Mouse (Mus musculus) hindbrain, postnatal 0 days (tissue): ENCODE data around the gene Ankar. TPM values are rescaled to one million over a fixed set of nuclear protein-coding genes. Genes with fewer than 3 reads are reported as not detected.

Source experiments
- ATAC-seq: fragments of 200-750 bp; cut with Nextera tagmentation; 2 replicates; pipeline ENCODE4 v1.8.0; 2017; ENCODE audit warnings: mild to moderate bottlenecking, moderate TSS enrichment, moderate library complexity
- DNase-seq: peaks from one replicate; pipeline ENCODE4 v3.0.0-alpha.2; 2015; ENCODE audit warnings: low spot score
- H3K27ac ChIP-seq: fragments of 300-500 bp; sonication (generic); 2 replicates; pipeline ENCODE4 v1.5.1; 2014; ENCODE audit warnings: mild to moderate bottlenecking
- H3K27me3 ChIP-seq: fragments of 300-500 bp; sonication (generic); 2 replicates; pipeline ENCODE4 v1.6.1; 2014; ENCODE audit warnings: low read length, mixed read lengths; ENCODE audit not compliant: insufficient read depth
- H3K36me3 ChIP-seq: fragments of 300-500 bp; sonication (generic); 2 replicates; pipeline ENCODE4 v1.6.1; 2014; ENCODE audit warnings: low read length, mixed read lengths; ENCODE audit not compliant: insufficient read depth
- H3K4me1 ChIP-seq: fragments of 300-500 bp; sonication (generic); 2 replicates; pipeline ENCODE4 v1.6.1; 2014; ENCODE audit warnings: antibody characterized with exemption, low read length, mixed read lengths; ENCODE audit not compliant: insufficient read depth
- H3K4me2 ChIP-seq: fragments of 300-500 bp; sonication (generic); 2 replicates; pipeline ENCODE4 v1.6.1; 2014; ENCODE audit warnings: low read depth, mild to moderate bottlenecking, low read length, moderate library complexity, mixed read lengths
- H3K4me3 ChIP-seq: fragments of 300-500 bp; sonication (generic); 2 replicates; pipeline ENCODE4 v1.5.1; 2014; ENCODE audit warnings: low read length
- H3K9ac ChIP-seq: fragments of 300-500 bp; sonication (generic); replicated peaks from 2 replicates; pipeline ENCODE4 v1.6.1; 2014; ENCODE audit warnings: mild to moderate bottlenecking, low read length, moderate library complexity, mixed read lengths
- H3K9me3 ChIP-seq: fragments of 300-500 bp; sonication (generic); 2 replicates; pipeline ENCODE4 v1.6.1; 2016; ENCODE audit warnings: low read length, mixed read lengths
- CTCF ChIP-seq: IDR thresholded peaks from 2 replicates; pipeline ENCODE4 v1.5.1; 2016; ENCODE audit warnings: antibody characterized with exemption, control low read depth, low read depth
- WGBS: fragments of 180-500 bp; shearing (Covaris S2); extraction: QIAGEN DNeasy Blood & Tissue Kit; methylation state at CpG from one replicate; pipeline ENCODE4 v1.1.7; 2014; 5-methylcytosine and 5-hydroxymethylcytosine counted together
- polyA plus RNA-seq: library from polyadenylated mRNA; unstranded; fragments of >200 nt; fragmentation: Nextera tagmentation; extraction: Ambion mirVana; gene quantifications from 2 replicates; pipeline ENCODE4 v1.2.1, GENCODE M21; 2015
- total RNA-seq: library from RNA; depleted of rRNA; stranded (reverse); fragments of >200 nt; gene quantifications from 2 replicates; pipeline ENCODE4 v1.2.3, GENCODE M21; 2014; rRNA removed

Gene Ankar
- total RNA-seq (not detected in 2 replicates), polyA plus RNA-seq (not detected in 2 replicates)

- TF ChIP-seq CTCF = no peak
- Histone ChIP-seq H3K4me3 (no peak within 1 kb of the TSS), H3K4me1 (no peaks in the 10 kb centered on the region), H3K9me3 (no peaks in the 10 kb centered on the region), H3K4me2 (no peak within 1 kb of the TSS), H3K27ac (no peak within 1 kb of the TSS), H3K9ac (no peak within 1 kb of the TSS), H3K27me3 (no peaks in the 10 kb centered on the region), H3K36me3 (no peaks in the 10 kb centered on the region)
- DNase-seq = no peak
- no peak for ATAC-seq
- WGBS = 84% methylated on average over 11 of the region's 11 CpGs
These were observed at the start of gene Ankar for GRCm38 (mm10) chr1:72700479-72700878. Ankar (minus strand) TSS chr1:72700579.

DNA sequence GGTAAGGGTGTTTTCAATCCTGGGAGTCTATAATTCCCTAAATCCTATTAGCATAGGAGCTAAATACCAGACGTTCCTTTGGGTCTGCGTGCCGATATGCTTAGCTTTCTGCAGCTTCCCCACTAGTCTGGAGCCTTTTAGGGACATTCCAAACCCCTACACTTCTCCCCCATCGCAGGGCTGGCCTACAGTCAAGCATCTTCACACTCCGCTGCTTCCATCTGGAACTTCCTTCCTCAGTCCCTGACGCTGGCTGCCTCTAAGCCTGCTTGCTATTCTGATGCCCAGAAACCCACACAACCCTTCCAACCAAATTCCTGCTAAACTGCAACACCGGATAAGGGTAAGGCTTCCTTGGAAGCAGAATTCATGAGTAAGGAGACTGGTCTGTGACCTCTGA, 46.0 kb upstream of the Ankar start:
- WGBS = 43% methylated on average over 7 of the region's 7 CpGs
- H3K4me2 ChIP-seq = no peak overlapping the region
- H3K9ac ChIP-seq = no peak overlapping the region
- peaks cover 5% of the 10 kb centered on the region; the same call in 1 of the 2 replicates for H3K4me1 ChIP-seq
- H3K4me3 ChIP-seq = no peak overlapping the region
- H3K9me3 ChIP-seq = no peaks in the 10 kb centered on the region
- H3K27me3 ChIP-seq = no peaks in the 10 kb centered on the region
- TF ChIP-seq CTCF = no peak
- DNase-seq (peak; percentile 68), ATAC-seq (peak; percentile 76)
- H3K27ac ChIP-seq = peak overlapping the region; percentile 29; the same call in 1 of the 2 replicates
- no peaks in the 10 kb centered on the region for H3K36me3 ChIP-seq

DNA sequence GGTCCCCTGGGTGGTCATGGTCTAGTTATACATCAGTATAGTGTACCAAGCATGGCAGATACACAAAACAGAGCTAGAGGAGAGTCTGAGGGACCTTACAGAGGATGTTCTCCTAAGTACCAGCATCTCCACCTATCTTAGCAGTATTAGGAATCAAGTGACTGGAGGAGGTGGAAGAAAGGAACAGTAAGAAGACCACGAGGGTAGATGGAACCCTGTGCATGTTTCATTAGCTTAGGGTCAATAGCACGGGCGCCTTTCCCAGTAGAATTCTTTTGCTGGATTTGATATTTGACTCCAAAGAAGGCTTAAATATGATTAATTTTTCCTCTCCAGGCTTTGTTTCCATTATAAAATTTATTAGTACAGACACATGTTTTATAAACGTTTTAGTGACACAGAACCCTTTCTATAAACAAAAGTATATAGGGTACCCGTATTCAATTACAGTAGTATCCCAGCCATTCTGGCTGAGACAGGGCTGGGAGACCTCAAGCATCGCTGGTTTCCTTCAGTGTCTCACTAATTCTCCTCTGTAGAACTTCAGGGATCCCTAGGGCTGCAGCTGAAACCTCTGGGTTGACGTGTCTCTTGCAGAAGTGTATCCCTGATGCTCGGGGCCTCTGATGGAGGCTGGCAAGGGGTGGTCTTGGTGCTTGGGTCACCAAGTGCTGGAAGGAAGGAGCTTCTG, 44.6 kb upstream of the Ankar start:
- Histone ChIP-seq H3K4me1 (no peaks in the 10 kb centered on the region), H3K36me3 (no peaks in the 10 kb centered on the region), H3K9ac (no peak overlapping the region), H3K4me2 (no peak overlapping the region), H3K27me3 (no peaks in the 10 kb centered on the region), H3K9me3 (no peaks in the 10 kb centered on the region), H3K4me3 (no peak overlapping the region), H3K27ac (no peak overlapping the region)
- DNase-seq = no peak
- TF ChIP-seq CTCF = no peak
- no peak for ATAC-seq
- WGBS = 84% methylated on average over 8 of the region's 8 CpGs

DNA sequence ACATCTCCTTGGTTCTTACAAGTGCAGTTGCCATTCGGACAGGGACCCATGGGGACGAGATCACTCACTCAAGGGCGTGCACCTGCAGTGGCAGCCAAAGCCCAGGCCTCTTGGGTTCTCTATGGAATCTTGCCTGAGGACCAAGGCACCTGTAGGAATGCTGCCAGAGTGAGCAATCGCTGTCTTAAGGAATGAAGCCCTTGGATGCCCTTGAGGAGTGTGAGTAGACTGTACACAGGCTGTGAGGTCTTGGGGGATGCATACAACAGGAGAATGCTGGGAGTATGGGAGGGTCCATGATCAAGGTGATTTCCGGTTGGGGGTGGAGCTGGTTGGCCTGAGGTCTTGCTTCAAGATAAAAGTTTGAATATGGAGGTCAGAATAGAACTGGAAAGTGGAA, 41.0 kb upstream of the Ankar start:
- Histone ChIP-seq H3K9me3 (no peaks in the 10 kb centered on the region), H3K9ac (no peak overlapping the region), H3K27ac (no peak overlapping the region), H3K4me2 (no peak overlapping the region), H3K4me1 (peaks cover 6% of the 10 kb centered on the region; the same call in 1 of the 2 replicates), H3K4me3 (no peak overlapping the region), H3K27me3 (no peaks in the 10 kb centered on the region), H3K36me3 (no peaks in the 10 kb centered on the region)
- 90% methylated on average over 5 of the region's 5 CpGs for WGBS
- ATAC-seq = no peak
- no peak for TF ChIP-seq CTCF
- no peak for DNase-seq

GRCm38 (mm10) chr1:72739681-72740063, 39.3 kb upstream of the Ankar start:
- no peak for TF ChIP-seq CTCF
- no peak overlapping the region for H3K9ac ChIP-seq
- no peaks in the 10 kb centered on the region for H3K36me3 ChIP-seq
- H3K4me3 ChIP-seq = no peak overlapping the region
- no peaks in the 10 kb centered on the region for H3K9me3 ChIP-seq
- DNase-seq = peak; percentile 68
- WGBS = 25% methylated on average over 10 of the region's 10 CpGs
- H3K4me1 ChIP-seq = peaks cover 6% of the 10 kb centered on the region; the same call in 1 of the 2 replicates
- no peak overlapping the region for H3K4me2 ChIP-seq
- H3K27ac ChIP-seq = peak overlapping the region; percentile 62
- ATAC-seq = peak; percentile 87
- H3K27me3 ChIP-seq = no peaks in the 10 kb centered on the region

DNA sequence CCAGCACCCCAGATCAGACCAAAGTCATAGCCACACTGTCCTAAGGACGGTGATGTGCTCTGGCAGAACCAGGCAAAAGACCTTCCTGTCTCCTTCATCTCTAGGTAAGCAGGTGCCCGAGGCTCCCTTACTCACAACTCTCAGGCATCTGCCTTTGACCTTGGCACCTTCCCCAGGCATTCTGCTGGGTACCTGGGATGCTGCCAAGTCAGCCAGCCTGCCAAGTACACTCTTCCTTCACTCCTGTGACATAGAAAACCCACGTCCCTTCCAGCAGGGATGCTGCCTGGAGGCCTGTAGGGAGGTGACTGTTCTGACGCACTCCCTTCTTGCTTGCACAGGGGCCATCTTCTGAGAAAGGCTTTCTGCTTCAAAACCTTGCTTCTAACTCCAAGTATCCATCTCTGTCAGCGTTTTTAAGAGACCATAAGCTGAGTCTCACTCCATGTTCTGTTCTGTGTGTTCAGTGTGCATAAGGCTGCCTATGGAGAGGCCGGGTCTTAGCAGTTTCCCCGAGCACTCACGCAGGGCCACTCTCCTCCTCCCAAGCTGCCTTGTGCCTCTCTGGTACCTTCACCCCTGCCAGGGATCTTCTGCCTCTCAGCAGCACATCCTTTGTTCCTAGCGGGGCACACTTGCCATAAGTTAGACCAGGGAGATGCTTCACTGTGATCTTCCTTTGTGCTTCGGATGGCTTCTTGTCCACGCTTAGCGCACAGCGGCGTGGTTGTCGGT, 38.7 kb upstream of the Ankar start:
- H3K4me2 ChIP-seq = no peak overlapping the region
- H3K9ac ChIP-seq = no peak overlapping the region; the same call in 1 of the 2 replicates
- no peaks in the 10 kb centered on the region for H3K9me3 ChIP-seq
- 25% methylated on average over 15 of the region's 15 CpGs for WGBS
- peak overlapping the region; percentile 62 for H3K27ac ChIP-seq
- H3K36me3 ChIP-seq = no peaks in the 10 kb centered on the region
- H3K27me3 ChIP-seq = no peaks in the 10 kb centered on the region
- no peak overlapping the region for H3K4me3 ChIP-seq
- H3K4me1 ChIP-seq = peaks cover 6% of the 10 kb centered on the region; the same call in 1 of the 2 replicates
- DNase-seq (peak; percentile 67), ATAC-seq (peak; percentile 57)
- no peak for TF ChIP-seq CTCF
